Mouse (Mus musculus) T-helper 1 cell (primary cell): ENCODE measurements around the gene S1pr2.
"Not testable (repeated sequence)": the region's sequence is repeated elsewhere in the genome, so short reads cannot be mapped to it uniquely, and the experiment has no call there.

Experiments
- in situ Hi-C: fragments of 300-600 bp; cut with MboI, MseI; formaldehyde crosslinking; loops from one replicate; pipeline ENCODE4 v1.15.1; 2025; ENCODE audit warnings: high pct_unique_total_duplicates

Gene S1pr2

DNA sequence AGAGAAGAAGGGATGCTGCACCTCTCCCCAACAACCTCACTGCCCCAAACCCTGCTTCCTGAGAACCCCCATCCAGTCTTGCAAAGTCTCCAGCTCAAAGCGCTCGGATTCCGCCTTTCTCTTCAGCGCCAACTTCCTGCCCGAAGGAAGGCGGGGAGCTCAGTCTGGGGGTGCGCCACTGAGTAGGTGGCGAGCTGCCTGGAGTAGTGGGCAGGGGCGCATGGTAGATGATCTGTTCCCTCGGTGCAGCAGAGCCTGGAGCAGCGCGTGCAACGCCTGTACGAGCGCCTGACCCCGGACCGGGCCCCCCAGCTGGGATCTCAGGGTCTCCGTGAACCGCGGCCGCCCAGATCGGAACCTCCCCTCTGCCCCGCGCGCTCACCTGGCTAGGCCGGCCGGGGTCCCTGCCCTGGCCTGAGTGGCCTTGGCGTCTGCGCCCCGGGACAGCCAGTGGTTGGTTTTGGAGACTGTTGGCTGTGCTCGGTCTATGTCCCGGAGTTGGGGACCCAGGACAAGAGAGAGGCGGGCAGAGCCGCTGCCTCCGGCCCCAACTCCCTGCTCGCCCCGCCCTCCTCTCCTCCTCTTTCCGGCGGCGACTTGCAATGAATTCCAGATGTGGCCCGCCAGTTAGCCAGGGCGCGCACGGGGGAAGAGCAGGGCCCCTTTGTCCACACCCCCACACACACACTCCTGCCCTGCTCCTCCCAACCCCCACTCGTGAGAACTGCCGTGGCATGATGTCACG lies at the start of gene S1pr2:
S1pr2 (minus strand) TSS at position 566 of the 745 bp plus-strand sequence.
- in situ Hi-C loops: no loop called here

DNA sequence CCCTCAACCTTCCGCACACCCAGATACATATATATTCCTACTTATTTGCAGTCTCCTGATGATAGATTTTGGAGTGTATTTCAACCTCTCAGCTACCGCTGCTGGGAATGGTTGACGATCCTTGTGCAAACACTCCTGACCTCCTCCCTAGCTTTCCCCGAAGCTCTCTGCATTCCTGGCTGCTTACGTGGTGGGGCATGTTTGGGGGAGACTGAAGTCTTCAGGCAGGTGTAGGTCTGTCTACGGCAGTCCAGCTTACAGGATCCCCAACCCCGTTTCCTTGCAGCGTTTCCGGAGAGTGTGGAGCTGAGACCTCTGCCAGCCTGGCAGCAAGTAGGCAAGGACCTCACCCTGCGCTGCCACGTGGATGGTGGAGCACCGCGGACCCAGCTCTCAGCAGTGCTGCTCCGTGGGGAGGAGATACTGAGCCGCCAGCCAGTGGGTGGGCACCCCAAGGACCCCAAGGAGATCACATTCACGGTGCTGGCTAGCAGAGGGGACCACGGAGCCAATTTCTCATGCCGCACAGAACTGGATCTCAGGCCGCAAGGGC lies 48.8 kb upstream of the S1pr2 start:
- in situ Hi-C loops: no loop called here

DNA sequence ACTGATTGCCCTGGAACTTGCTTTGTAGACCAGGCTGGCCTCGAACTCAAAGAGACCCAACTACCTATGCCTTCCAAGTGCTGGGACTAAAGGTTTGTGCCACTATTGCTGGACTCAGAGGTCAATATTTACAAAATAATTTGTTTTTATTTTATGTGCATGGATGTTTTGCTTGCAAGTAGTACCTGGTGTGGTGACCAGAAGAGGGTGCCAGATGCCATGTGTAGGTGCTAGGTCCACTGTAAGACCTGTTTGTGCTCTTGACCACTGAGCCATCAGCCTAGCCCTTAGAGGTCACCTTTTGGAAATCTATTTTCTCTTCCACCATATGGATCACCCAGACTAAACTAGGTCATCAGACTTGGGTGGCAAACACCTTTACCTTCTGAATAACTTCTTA lies 46.1 kb upstream of the S1pr2 start:
- in situ Hi-C loops: no loop called here

DNA sequence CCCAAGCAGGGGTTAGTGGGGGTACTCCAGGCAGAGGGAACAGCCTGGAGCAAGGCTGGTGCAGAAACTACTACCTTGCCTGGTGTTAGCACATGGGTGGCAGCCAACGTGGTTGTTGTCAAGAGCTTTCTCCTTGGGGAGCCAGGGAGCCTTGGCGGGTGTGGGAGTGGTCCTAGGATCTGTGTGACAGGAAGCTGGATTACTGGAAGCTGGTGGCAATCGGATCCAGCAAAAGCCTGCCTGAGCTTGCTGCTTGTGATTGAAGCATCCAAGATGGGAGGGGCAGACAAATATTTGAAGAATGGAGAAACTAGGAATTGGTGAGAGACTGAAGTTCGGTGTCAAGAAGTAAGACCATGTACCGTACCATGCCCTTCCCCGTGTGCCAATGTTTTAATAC lies 45.7 kb upstream of the S1pr2 start:
- in situ Hi-C loops: no loop called here

- in situ Hi-C loops: no loop called here
These were observed 44.8 kb upstream of the S1pr2 start for GRCm38 (mm10) chr9:21021363-21021762.

- in situ Hi-C loops: no loop called here
These were observed 42.0 kb upstream of the S1pr2 start for GRCm38 (mm10) chr9:21018600-21018999.

DNA sequence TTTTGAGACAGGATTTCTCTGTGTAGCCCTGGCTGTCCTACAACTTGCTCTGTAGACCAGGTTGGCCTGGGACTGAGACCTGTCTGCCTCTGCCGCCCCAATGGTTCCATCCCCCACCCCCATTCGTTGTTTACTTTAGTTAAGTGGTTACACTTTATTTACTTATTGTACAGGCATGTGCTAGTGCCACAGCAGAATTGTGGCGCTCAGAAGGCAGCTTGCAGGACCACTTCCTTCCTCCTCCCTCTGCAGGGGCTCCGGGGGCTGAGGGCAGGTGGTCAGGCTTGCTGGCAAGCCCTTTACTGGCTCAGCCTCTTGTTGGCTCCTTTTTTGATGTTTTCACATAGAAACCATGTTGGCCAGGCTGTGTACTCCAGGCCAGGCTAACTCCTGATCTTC lies 40.6 kb upstream of the S1pr2 start:
- in situ Hi-C loops: no loop called here

- in situ Hi-C loops: no loop called here
These were observed 40.0 kb upstream of the S1pr2 start for GRCm38 (mm10) chr9:21016331-21017176.

DNA sequence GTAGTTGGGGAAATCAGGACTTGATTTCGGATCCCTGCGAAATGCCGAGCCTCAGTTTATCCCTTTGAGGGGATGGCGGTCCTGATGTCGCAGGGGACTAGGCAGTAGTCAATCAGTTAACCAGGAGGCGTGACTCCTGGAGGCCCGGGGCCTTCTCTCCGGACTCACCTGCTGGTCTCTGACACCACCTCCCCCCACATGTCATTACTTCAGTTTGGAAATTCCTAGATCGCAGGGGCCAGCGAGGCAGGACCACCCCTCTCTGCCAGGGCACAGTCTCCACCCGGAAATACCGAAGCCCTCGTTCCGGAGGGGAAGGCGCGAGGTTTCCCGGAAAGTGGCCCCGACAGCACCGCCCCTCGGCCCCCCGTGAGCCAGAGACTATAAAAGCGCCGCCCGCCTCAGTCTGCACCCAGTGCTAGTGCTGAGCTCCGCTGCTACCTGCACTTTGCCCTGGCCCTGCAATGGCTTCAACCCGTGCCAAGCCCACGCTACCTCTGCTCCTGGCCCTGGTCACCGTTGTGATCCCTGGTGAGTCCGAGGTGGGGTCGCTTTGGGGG lies 39.1 kb upstream of the S1pr2 start, which contains the start of gene Icam1:
Icam1 (plus strand) TSS at position 415 of the 560 bp plus-strand sequence.
- in situ Hi-C loops: no loop called here

GRCm38 (mm10) chr9:21014691-21015570 lies 38.4 kb upstream of the S1pr2 start:
- in situ Hi-C loops: no loop called here

GRCm38 (mm10) chr9:21012368-21012767 lies 35.8 kb upstream of the S1pr2 start:
- in situ Hi-C loops: no loop called here

DNA sequence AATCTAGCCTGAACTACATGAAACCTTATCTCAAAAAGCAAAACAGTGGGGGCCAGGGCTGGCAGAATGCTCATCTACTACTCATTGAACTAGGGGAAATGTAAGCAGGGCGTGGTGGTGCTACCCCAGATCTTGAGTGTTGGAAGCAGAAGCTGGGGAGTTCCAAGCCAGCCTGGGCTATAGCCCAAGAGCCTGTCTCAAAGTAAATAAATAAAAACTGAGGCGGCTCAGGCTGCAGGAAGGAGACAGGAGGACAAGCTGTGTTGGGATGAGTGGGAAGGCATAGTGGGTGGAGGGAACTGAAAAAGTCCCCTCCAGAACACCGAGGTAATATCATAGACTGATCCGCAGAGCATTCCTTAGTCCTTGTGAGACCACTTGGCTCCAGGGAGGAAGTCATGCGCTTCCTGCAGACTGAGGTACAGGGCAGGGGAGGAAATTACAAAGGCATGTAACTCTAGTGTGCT lies 35.3 kb upstream of the S1pr2 start:
- in situ Hi-C loops: no loop called here

DNA sequence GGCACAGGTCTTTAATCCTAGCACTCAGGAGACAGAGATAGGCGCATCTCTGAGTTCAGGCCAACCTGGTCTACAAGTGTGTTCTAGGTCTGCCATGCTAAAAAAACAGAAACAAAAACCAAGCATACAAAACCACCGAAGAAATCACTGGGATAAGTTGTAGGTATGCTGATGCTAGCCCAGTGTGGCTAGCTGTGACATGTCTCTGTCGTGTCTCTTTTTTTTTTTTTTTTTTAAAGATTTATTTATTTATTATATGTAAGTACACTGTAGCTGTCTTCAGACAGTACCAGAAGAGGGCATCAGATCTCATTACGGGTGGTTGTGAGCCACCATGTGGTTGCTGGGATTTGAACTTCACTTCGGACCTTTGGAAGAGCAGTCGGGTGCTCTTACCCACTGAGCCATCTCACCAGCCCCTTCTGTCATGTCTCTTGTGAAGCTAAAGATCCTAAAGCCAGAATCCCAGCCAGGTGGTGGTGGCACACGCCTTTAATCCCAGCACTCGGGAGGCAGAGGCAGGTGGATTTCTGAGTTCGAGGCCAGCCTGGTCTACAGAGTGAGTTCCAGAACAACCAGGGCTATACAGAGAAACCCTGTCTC lies 34.5 kb upstream of the S1pr2 start:
- in situ Hi-C loops: not testable (repeated sequence)

DNA sequence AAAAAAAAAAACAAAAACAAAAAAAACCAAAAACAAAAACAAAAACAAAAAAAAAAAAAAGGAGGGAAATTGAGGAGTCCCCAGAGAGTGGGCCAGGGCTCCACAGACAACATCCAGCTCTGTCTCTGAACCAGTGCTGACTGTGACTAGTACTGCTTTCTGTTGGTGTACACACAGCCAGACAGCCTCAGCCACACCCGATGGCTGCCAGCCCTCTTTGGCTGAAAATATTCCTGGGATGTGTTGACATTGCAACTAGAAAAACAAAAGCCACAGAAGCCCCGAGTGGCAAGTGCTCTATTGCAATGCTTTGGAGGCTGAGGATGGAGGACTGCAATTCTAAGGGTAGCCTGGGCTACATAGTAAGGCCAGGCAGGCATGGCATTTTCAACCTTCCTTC lies 33.8 kb upstream of the S1pr2 start:
- in situ Hi-C loops: no loop called here

- in situ Hi-C loops: no loop called here
These were observed 31.4 kb upstream of the S1pr2 start for GRCm38 (mm10) chr9:21008007-21008406.

GRCm38 (mm10) chr9:21007313-21007952 lies 30.9 kb upstream of the S1pr2 start:
- in situ Hi-C loops: no loop called here

GRCm38 (mm10) chr9:21002627-21003551 lies 26.3 kb upstream of the S1pr2 start, which contains the start of gene Mrpl4:
TSS of gene Mrpl4 (plus strand) at chr9:21002738.
- in situ Hi-C loops: no loop called here

DNA sequence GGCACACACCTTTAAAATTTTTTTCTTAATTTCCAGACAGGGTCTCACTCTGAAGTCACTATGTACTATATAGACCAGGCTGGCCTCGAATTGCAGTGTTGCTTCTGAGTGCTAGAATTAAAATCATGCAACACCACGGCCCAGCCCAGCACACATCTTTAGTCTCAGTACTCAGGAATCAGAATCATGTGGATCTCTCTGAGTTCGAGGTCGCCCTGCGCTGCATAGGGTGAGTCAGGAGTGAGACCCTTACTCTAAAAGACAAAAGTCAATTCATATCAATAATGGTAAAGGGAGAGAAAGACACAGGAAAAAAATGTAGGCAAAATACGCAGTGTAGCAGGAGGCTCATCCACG lies 25.7 kb upstream of the S1pr2 start:
- in situ Hi-C loops: no loop called here

- in situ Hi-C loops: no loop called here
These were observed 25.1 kb upstream of the S1pr2 start for GRCm38 (mm10) chr9:21001651-21002200.
